Mouse (Mus musculus) lung, postnatal 0 days (tissue): ENCODE measurements at regions not wholly inside any gene's neighbourhood (a gene's known extent, or its start where the extent isn't known, plus 50 kb on each side); places are given as distances from the start of the nearest gene placed in this dataset.

Source experiments
- CTCF ChIP-seq: IDR thresholded peaks from 2 replicates; pipeline ENCODE4 v1.5.1; 2016; ENCODE audit warnings: antibody characterized with exemption, mild to moderate bottlenecking
- EP300 ChIP-seq: IDR thresholded peaks from 2 replicates; pipeline ENCODE4 v1.6.1; 2016; ENCODE audit warnings: antibody characterized with exemption, mild to moderate bottlenecking, control low read depth

DNA sequence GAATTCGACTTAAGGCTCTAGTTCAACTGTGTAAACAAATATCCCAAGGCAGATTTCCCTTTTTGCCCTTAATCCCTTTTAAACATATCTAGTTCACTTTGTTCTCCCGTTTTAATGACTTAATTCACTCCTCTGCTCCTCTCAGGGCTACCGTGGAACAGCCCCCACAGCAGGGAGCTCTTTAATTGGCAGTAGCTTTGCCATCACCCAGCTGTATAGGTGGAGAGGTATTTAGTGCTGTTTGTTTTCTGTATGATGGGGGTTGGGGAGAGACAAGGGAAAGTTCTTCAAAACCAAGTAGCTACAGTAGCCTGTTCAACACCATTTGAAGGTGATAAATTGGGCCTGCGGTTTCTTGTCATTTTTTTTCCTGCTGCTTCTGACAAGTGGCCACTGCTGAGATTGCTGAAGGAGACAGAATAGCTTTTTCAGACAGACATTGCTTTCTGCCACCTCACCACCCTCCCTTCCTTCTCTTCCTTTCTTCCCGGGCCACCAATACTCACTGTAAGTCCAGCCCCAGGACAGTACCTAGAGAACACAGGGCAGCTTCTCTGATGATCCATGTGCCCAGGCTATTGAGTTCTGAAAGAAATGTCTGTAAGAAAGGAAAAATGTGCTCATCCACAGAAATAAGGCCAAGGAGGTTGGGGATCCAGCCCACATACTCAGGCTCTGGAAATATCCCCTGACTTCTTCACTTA is 520.2 kb downstream of the Cdk5rap2 start:
- TF ChIP-seq CTCF (no peak), EP300 (no peak)
